Mouse (Mus musculus) layer of hippocampus, postnatal 14 days (tissue): ENCODE data around the gene Gm13691. TPM values are rescaled to one million over a fixed set of nuclear protein-coding genes. Genes with fewer than 3 reads are reported as not detected.
A peak's percentile ranks its signal among the peaks of the same experiment; 100 is the strongest.
"Not testable (repeated sequence)": the region's sequence is repeated elsewhere in the genome, so short reads cannot be mapped to it uniquely, and the experiment has no call there.

ENCODE experiments used
- DNase-seq, 2 experiments: peaks; one replicate each; pipeline ENCODE4 v3.0.0; 2021 to 2022; ENCODE audit warnings: low spot score in 2 of 2, mixed read lengths in 1 of 2
- total RNA-seq, 2 experiments: library from RNA; stranded (reverse); gene quantifications; 2 replicates each; pipeline ENCODE4 v1.2.3; 2021

Gm13691 gene
- total RNA-seq, 2 experiments from 2014 or later, result 1.2 to 1.6 TPM

GRCm38 (mm10) chr2:84032505-84032904, 42.2 kb downstream of the Gm13691 start:
- DNase-seq, result no peak

- no peak for DNase-seq
Observed at GRCm38 (mm10) chr2:84035997-84036396, 45.6 kb downstream of the Gm13691 start.

DNA sequence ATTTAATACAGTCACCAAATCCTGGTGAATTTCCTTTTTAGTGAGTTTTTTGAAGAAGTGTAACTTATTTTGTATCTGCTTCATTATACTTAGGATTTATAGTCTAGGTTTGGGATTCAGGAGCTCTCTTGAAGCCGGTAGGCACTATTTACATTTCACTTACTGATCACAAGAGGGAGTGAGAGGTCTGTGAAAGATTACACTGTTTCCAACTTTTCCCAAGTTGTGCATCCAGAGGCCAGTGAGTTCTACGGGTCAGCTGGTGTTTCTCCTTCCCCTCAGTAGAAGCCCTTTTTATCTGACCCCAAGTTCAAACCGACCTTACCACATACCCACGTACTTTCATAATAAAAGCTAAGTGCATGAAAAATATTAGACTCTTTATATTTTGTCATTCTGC, 47.0 kb downstream of the Gm13691 start:
- peak in 1 of 2 experiments; percentile 10 for DNase-seq

- DNase-seq, result not testable (repeated sequence)
Observed at GRCm38 (mm10) chr2:84037943-84038342, 47.6 kb downstream of the Gm13691 start.

- DNase-seq, result no peak
Observed at GRCm38 (mm10) chr2:84039277-84039676, 48.9 kb downstream of the Gm13691 start.

Other genes starting within 250 kb of the Gm13691 start
- 100 to 1,000 TPM; 189 to 197 TPM for gene Fam171b, start 177.9 kb upstream of the Gm13691 start, total RNA-seq
- gene Zswim2, start 49.3 kb upstream of the Gm13691 start, total RNA-seq, result not detected
- gene Gm13698, start 34.9 kb upstream of the Gm13691 start, total RNA-seq, result 1 to 10 TPM; 1.2 to 1.6 TPM
- 1 to 10 TPM; 1.2 to 1.6 TPM for gene Gm13693, start 29.1 kb upstream of the Gm13691 start, total RNA-seq
- gene Gm13695, start 23.2 kb upstream of the Gm13691 start, total RNA-seq, result 1 to 10 TPM in 1 of 2 experiments, not detected in 1; 1.2 TPM
- 1 to 10 TPM; 1.2 to 1.6 TPM for gene Gm13696, start 17.4 kb upstream of the Gm13691 start, total RNA-seq
- gene Gm13694, start 11.6 kb upstream of the Gm13691 start, total RNA-seq, result 1 to 10 TPM; 1.2 to 1.6 TPM
- 1 to 10 TPM; 1.2 to 1.6 TPM for gene Gm13697, start 5.8 kb upstream of the Gm13691 start, total RNA-seq